Mouse (Mus musculus) midbrain, embryonic 12.5 days (tissue): Measurements from ENCODE around the gene Cdkn2c. TPM values are rescaled to one million over a fixed set of nuclear protein-coding genes. Genes with fewer than 3 reads are reported as not detected.

Experiments
- ATAC-seq: fragments of 200-750 bp; cut with Nextera tagmentation; 2 replicates; pipeline ENCODE4 v1.8.0; 2017; ENCODE audit warnings: low read depth, moderate TSS enrichment, moderate library complexity; ENCODE audit not compliant: low FRiP score
- H3K27ac ChIP-seq: fragments of 300-500 bp; sonication (generic); replicated peaks from 2 replicates; pipeline ENCODE4 v1.5.1; 2016; ENCODE audit warnings: mild to moderate bottlenecking
- H3K27me3 ChIP-seq: fragments of 300-500 bp; sonication (generic); 2 replicates; pipeline ENCODE4 v1.6.1; 2016; ENCODE audit warnings: mild to moderate bottlenecking
- H3K36me3 ChIP-seq: fragments of 300-500 bp; sonication (generic); 2 replicates; pipeline ENCODE4 v1.6.1; 2016
- H3K4me1 ChIP-seq: fragments of 300-500 bp; sonication (generic); 2 replicates; pipeline ENCODE4 v1.6.1; 2016
- H3K4me2 ChIP-seq: fragments of 300-500 bp; sonication (generic); replicated peaks from 2 replicates; pipeline ENCODE4 v1.6.1; 2016; ENCODE audit warnings: mild to moderate bottlenecking, moderate library complexity
- H3K4me3 ChIP-seq: fragments of 300-500 bp; sonication (generic); 2 replicates; pipeline ENCODE4 v1.5.1; 2016; ENCODE audit warnings: mild to moderate bottlenecking
- H3K9ac ChIP-seq: fragments of 300-500 bp; sonication (generic); replicated peaks from 2 replicates; pipeline ENCODE4 v1.6.1; 2016; ENCODE audit warnings: mild to moderate bottlenecking, moderate library complexity
- H3K9me3 ChIP-seq: fragments of 300-500 bp; sonication (generic); 2 replicates; pipeline ENCODE4 v1.6.1; 2016; ENCODE audit warnings: mild to moderate bottlenecking
- WGBS: fragments of 180-500 bp; shearing (Covaris S2); methylation state at CpG from one replicate; pipeline ENCODE4 v1.1.7; 2016; 5-methylcytosine and 5-hydroxymethylcytosine counted together
- polyA plus RNA-seq: library from polyadenylated mRNA; unstranded; fragments of >200 nt; fragmentation: Nextera tagmentation; extraction: Ambion mirVana; gene quantifications from 2 replicates; pipeline ENCODE4 v1.2.1, GENCODE M21; 2016

Gene Cdkn2c
- polyA plus RNA-seq, 1 experiment from 2014 or later: 12.4 TPM

GRCm38 (mm10) chr4:109667518-109667917 is 529 bp upstream of the Cdkn2c start:
- ATAC-seq: no peak
- peak overlapping the region; percentile 86; the same call in 1 of the 2 replicates for H3K9ac ChIP-seq
- no peaks in the 10 kb centered on the region for H3K9me3 ChIP-seq
- 45% methylated on average over 2 of the region's 2 CpGs for WGBS
- H3K4me2 ChIP-seq: peak overlapping the region; percentile 88
- no peaks in the 10 kb centered on the region for H3K36me3 ChIP-seq
- peaks cover 23% of the 10 kb centered on the region for H3K4me1 ChIP-seq
- H3K27me3 ChIP-seq: peaks cover 30% of the 10 kb centered on the region
- H3K4me3 ChIP-seq: peak overlapping the region; percentile 69; the same call in 1 of the 2 replicates
- no peak overlapping the region for H3K27ac ChIP-seq

- H3K4me1 ChIP-seq: peaks cover 23% of the 10 kb centered on the region
- peak overlapping the region; percentile 88 for H3K4me2 ChIP-seq
- no peaks in the 10 kb centered on the region for H3K9me3 ChIP-seq
- H3K9ac ChIP-seq: peak overlapping the region; percentile 86
- H3K27ac ChIP-seq: peak overlapping the region; percentile 80
- H3K27me3 ChIP-seq: peaks cover 38% of the 10 kb centered on the region
- ATAC-seq: peak; percentile 59
- no peaks in the 10 kb centered on the region for H3K36me3 ChIP-seq
- peak overlapping the region; percentile 69 for H3K4me3 ChIP-seq
- under 1% methylated on average over 43 of the region's 49 CpGs for WGBS
Observed at GRCm38 (mm10) chr4:109665982-109666460, 968 bp downstream of the Cdkn2c start.

DNA sequence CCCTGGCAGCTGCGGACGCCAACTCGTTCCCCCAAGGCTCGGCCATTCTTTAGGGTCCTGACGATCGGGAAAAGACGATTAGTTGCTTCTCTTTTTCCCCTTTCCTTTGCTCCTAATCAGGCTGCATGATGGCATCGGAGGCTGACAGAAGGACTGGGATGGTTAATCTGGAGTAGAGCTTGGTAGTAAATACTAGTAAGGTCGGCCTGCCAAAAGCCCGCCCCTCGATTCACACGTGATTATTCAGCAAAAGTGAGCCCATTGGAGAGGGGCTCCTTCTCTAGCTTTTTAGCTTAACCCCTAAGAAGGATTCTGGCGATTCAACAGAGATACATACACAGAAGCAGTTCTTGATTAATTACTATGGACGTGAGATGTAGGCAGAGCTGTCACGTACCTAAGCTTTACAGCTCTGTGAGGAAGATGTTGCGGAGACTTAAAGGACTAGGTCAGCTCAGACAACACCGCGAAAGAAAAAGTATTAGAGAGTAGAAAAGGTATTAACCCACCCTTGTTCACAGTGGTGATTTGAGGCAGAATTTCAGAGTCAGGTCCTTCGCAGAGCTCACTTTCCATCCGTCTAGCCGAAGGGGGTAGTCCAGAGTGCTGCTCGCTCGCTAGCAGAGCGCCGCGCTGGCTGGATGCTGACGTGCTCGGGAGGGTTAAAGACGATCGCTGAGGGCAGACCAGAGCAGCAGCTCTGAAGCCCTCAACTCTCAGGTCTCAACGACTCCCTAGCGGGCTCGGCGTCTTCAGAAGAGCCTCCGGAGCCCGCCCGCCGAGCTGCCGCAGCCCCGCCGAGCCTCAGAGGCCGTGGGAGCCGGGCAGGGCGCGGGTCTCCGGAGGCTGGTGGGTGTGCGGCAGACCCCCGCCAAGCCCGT is 1.6 kb downstream of the Cdkn2c start:
- no peaks in the 10 kb centered on the region for H3K36me3 ChIP-seq
- WGBS: under 1% methylated on average over 49 of the region's 49 CpGs
- peaks cover 23% of the 10 kb centered on the region for H3K4me1 ChIP-seq
- H3K4me2 ChIP-seq: peak overlapping the region; percentile 88
- H3K9ac ChIP-seq: peak overlapping the region; percentile 86
- H3K27ac ChIP-seq: no peak overlapping the region
- H3K27me3 ChIP-seq: peaks cover 43% of the 10 kb centered on the region
- peak; percentile 58 for ATAC-seq
- H3K9me3 ChIP-seq: no peaks in the 10 kb centered on the region
- H3K4me3 ChIP-seq: peak overlapping the region; percentile 69

- peak overlapping the region; percentile 88 for H3K4me2 ChIP-seq
- WGBS: 4% methylated on average over 5 of the region's 5 CpGs
- no peak overlapping the region for H3K27ac ChIP-seq
- H3K4me3 ChIP-seq: peak overlapping the region; percentile 69; the same call in 1 of the 2 replicates
- peaks cover 23% of the 10 kb centered on the region for H3K4me1 ChIP-seq
- H3K36me3 ChIP-seq: no peaks in the 10 kb centered on the region
- no peak for ATAC-seq
- no peak overlapping the region for H3K9ac ChIP-seq
- H3K27me3 ChIP-seq: peaks cover 51% of the 10 kb centered on the region
- H3K9me3 ChIP-seq: no peaks in the 10 kb centered on the region
Observed at GRCm38 (mm10) chr4:109664091-109664490, 2.9 kb downstream of the Cdkn2c start.

DNA sequence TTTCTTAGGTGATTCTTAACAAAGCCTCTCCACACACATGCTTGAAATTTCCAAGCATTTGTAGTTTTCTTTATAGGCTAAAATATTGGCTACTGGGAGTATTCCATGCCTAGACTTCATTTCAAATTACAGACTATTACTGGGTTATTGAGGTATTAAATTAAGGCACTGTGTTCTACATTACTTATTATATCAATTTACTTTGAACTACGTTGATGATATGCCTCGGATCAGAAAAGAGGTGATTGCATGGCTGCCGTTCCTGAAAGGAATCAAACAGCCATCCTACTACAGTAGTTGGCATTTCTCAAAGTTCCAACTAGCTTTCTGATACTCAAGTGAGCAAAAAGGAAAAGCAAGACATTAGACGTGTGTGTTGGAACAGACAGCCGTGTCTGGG is 4.7 kb downstream of the Cdkn2c start:
- Histone ChIP-seq H3K27ac (no peak overlapping the region), H3K36me3 (no peaks in the 10 kb centered on the region), H3K4me2 (no peak overlapping the region), H3K4me3 (no peak overlapping the region), H3K9ac (no peak overlapping the region), H3K27me3 (peaks cover 69% of the 10 kb centered on the region), H3K4me1 (peaks cover 24% of the 10 kb centered on the region), H3K9me3 (no peaks in the 10 kb centered on the region)
- no peak for ATAC-seq
- 6% methylated on average over 5 of the region's 5 CpGs for WGBS

DNA sequence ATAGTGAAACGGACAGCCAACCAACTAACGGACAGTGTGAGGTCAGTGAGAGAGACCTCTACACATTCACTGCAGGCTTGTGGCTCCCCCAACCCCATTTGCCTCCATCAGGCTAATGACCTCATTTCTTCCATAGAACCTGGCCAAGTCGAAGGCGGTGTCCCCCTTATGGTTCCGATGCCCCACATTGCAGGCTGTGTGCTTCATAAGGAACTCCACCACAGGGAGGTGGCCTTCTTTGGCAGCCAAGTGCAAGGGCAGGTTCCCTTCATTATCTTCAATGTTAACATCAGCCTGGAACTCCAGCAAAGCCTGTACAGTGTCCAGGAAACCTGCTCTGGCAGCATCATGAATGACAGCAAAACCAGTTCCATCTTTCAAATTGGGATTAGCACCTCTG is 5.8 kb downstream of the Cdkn2c start:
- Histone ChIP-seq H3K36me3 (no peaks in the 10 kb centered on the region), H3K9me3 (no peaks in the 10 kb centered on the region)

GRCm38 (mm10) chr4:109660568-109660967 is 6.4 kb downstream of the Cdkn2c start:
- no peak overlapping the region for H3K4me2 ChIP-seq
- peaks cover 69% of the 10 kb centered on the region for H3K27me3 ChIP-seq
- H3K4me1 ChIP-seq: peaks cover 18% of the 10 kb centered on the region
- no peak overlapping the region for H3K4me3 ChIP-seq
- no peak overlapping the region for H3K9ac ChIP-seq
- no peak overlapping the region for H3K27ac ChIP-seq
- H3K9me3 ChIP-seq: no peaks in the 10 kb centered on the region
- ATAC-seq: no peak
- no peaks in the 10 kb centered on the region for H3K36me3 ChIP-seq
- 20% methylated on average over 3 of the region's 3 CpGs for WGBS

More for the DNA sequence above, 5.8 kb downstream of the Cdkn2c start:
- Histone ChIP-seq H3K4me3 (no peak overlapping the region), H3K27me3 (peaks cover 72% of the 10 kb centered on the region), H3K4me1 (peaks cover 24% of the 10 kb centered on the region), H3K9ac (no peak overlapping the region), H3K4me2 (no peak overlapping the region), H3K27ac (no peak overlapping the region)
- no peak for ATAC-seq
- 5% methylated on average over 5 of the region's 5 CpGs for WGBS

DNA sequence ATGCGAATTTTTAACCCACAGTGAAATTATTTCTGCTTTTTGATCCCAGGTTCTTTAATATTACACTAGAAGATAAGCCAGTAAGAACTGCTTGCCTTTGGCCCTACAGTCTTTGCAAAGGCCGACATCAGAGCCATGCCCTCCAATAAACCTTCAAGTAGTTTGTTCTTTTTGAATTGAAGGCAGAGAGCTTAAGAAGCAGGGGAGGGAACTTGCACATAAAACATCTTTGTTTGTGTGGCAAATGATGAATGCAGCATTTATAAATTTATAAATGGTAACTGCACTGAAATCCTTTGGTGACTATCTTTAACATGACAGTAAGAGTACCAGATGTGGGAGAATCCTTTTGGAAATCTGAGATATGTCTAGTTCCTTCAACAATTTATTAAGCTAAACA is 7.4 kb downstream of the Cdkn2c start:
- Histone ChIP-seq H3K9me3 (no peaks in the 10 kb centered on the region), H3K36me3 (no peaks in the 10 kb centered on the region), H3K9ac (no peak overlapping the region), H3K4me2 (no peak overlapping the region), H3K27ac (no peak overlapping the region), H3K4me1 (peaks cover 9% of the 10 kb centered on the region), H3K4me3 (no peak overlapping the region), H3K27me3 (peaks cover 66% of the 10 kb centered on the region)
- ATAC-seq: no peak
- 16% methylated on average over 2 of the region's 2 CpGs for WGBS

DNA sequence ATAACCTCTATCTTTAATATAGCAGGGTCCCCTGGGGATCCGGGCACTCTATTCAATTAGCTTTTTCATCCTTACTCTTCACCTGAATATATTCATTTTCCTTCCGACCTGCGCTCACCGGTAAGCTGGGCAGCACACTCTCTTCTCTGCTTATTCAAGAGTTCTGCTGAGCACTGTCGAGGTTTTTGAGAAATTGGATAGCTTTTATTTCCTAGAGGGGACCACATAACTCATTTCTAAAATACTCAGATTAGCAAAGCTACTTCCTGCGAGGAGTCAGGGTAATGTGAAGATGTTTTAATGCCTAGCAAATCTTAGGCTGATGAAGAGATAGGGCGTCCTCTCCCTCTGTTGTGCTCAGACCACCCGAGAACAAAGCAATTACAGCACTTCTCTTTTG is 8.2 kb downstream of the Cdkn2c start:
- H3K4me2 ChIP-seq: no peak overlapping the region
- no peaks in the 10 kb centered on the region for H3K36me3 ChIP-seq
- peaks cover 9% of the 10 kb centered on the region for H3K4me1 ChIP-seq
- ATAC-seq: no peak
- 4% methylated on average over 8 of the region's 8 CpGs for WGBS
- H3K9me3 ChIP-seq: no peaks in the 10 kb centered on the region
- H3K4me3 ChIP-seq: no peak overlapping the region
- no peak overlapping the region for H3K27ac ChIP-seq
- H3K9ac ChIP-seq: no peak overlapping the region
- peaks cover 61% of the 10 kb centered on the region for H3K27me3 ChIP-seq

- ATAC-seq: no peak
- Histone ChIP-seq H3K9me3 (no peaks in the 10 kb centered on the region), H3K27ac (no peak overlapping the region), H3K9ac (no peak overlapping the region), H3K4me2 (peak overlapping the region; percentile 47), H3K4me1 (peaks cover 9% of the 10 kb centered on the region), H3K27me3 (peaks cover 61% of the 10 kb centered on the region), H3K4me3 (peak overlapping the region; percentile 27; the same call in 1 of the 2 replicates), H3K36me3 (no peaks in the 10 kb centered on the region)
- 2% methylated on average over 20 of the region's 20 CpGs for WGBS
Observed at GRCm38 (mm10) chr4:109657851-109658500, 9.0 kb downstream of the Cdkn2c start.

DNA sequence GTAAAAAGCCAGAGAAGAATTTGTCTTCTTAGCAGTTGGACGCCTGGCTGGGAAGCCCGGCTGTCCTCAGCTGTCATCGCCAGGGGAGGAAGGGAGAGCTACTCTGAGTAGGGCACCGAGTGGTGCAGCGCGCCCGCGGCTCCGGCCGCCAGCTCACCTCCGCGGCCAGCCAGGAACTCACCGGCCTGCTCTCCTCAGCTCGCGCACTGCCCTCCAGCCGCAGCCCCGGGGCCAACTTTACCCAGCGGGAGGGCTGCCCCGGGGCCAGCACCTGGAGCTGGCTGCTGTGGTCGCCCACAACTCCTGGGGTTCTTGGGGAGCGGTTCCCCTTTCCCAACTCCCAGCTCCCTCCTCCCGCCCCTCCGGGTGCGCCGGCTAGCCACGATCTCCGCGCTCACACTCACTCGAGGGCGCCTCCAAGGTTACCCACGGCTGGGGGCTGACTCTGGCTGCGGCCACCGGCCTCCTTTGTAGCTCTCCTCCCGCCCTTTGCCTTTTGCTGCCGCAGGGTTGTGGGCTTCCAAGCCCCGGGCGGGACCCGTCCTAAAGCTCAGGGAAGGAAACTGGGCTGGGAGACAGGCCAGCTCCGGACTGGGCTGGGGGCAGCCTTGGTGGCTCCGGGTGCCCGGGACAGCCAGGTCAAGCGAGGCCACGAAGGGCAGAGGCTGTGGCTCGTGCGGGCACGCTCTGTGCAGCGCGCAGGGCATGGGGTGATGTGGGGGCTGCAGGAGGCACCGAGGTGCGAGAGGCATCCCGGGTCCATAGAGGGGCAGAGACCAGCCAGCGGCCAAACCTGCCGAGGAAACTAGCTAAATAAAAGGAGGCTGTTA is 9.8 kb downstream of the Cdkn2c start:
- H3K36me3 ChIP-seq: no peaks in the 10 kb centered on the region
- peak overlapping the region; percentile 27 for H3K4me3 ChIP-seq
- H3K9me3 ChIP-seq: no peaks in the 10 kb centered on the region
- peak overlapping the region; percentile 20; the same call in 1 of the 2 replicates for H3K9ac ChIP-seq
- peaks cover 58% of the 10 kb centered on the region for H3K27me3 ChIP-seq
- ATAC-seq: peak; percentile 80
- H3K4me1 ChIP-seq: peaks cover 9% of the 10 kb centered on the region
- under 1% methylated on average over 53 of the region's 53 CpGs for WGBS
- H3K4me2 ChIP-seq: peak overlapping the region; percentile 47
- no peak overlapping the region for H3K27ac ChIP-seq
